Mouse (Mus musculus): ENCODE data around the gene Gm21958.

DNA sequence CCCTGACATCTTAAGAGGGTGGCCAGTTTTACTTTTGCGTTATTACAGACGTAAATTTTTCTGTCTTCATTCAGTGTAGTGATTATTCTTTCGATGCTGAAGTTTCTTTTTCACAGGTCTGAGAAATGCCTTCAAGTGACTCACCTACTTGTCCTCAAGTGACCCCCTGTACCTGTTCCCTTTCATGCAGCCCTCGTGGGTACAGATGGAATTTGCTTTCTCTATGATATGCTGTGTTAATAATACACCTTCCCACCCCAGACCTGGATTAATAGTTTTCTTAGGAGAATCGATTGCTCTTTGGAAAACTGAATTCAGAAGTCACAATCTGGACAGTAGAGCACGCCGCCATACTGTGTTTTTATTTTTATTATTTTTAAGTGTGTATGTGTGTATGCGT is 23.2 kb upstream of the Gm21958 start:
- TF ChIP-seq POLR2A (IDR thresholded peaks at IDR 0.05; ENCODE audit: insufficient read depth, low read length) (no peak), CTCF (IDR thresholded peaks at IDR 0.05; ENCODE audit: low read depth, low read length) (no peak)
